Comparison of ENCODE assay signal across 8 mouse cellular contexts in the genomic region with DNA sequence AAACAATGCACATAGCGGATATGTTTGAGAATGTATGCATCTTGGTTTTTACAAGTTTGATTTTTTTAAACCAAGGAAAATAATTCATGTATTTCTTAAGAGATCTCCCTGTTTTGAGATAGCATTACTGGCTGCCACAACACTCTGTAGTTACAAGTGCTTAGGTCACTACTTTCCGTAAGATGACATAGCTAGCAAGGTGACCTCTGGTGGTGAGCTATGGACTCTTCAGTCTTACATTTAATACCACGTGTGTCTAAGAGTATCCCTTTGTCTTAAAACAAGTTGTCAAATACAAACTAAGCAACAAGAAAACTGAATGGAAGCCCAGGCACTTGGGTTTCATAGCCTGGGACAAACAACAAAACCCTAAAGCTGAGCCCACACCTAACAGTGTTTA. TPM values are rescaled to one million over a fixed set of nuclear protein-coding genes. Genes with fewer than 3 reads are reported as not detected.
DNase-seq lines count a peak whose midpoint lies in the region; ATAC-seq and TF ChIP-seq lines count a peak whose summit lies in the region.

No protein-coding gene starts in this region.

- no peak overlapping the region for H3K27ac ChIP-seq in liver, adult 2 months (replicated peaks; ENCODE audit: insufficient read depth, low read depth, low read length)
- no peak overlapping the region for H3K27ac ChIP-seq in hindbrain, embryonic 13.5 days
- H3K27ac ChIP-seq in lung, postnatal 0 days (ENCODE audit: low read length), result no peak overlapping the region

- peak; percentile 63; the same call in 1 of the 2 replicates for ATAC-seq in hindbrain, embryonic 13.5 days (ENCODE audit: low FRiP score)
- peak; percentile 85 for ATAC-seq in lung, postnatal 0 days

- DNase-seq in liver, adult 2 months (ENCODE audit: extremely low read depth, low read depth, low spot score), result peak; percentile 26
- DNase-seq in liver, result no peak
- peak; percentile 72 for DNase-seq in embryo, embryonic 11 days
- peak; percentile 93 for DNase-seq in lung, postnatal 0 days (ENCODE audit: low spot score)
- DNase-seq in testis, postnatal 14 days (ENCODE audit: low spot score), result peak; percentile 12
- DNase-seq in cerebellum, postnatal 36 days, result no peak
- DNase-seq in gastrocnemius, postnatal 14 days, result no peak

- 0 out of 2 replicates have a peak, but pooled peaks have one; percentile 1 for TF ChIP-seq CTCF in liver, adult 2 months (IDR thresholded peaks at IDR 0.05; ENCODE audit: low read depth, low read length)
- peak; percentile 81 for TF ChIP-seq CTCF in lung, postnatal 0 days (IDR thresholded peaks at IDR 0.05)

- WGBS in liver, adult 2 months, result 64% methylated on average over 3 of the region's 3 CpGs
- WGBS in hindbrain, embryonic 13.5 days, result 51% methylated on average over 3 of the region's 3 CpGs
- WGBS in lung, postnatal 0 days, result 36% methylated on average over 3 of the region's 3 CpGs

- H3K4me3 ChIP-seq in liver, adult 2 months (ENCODE audit: insufficient read depth, low read depth, low read length), result no peak overlapping the region
- H3K4me3 ChIP-seq in hindbrain, embryonic 13.5 days, result no peak overlapping the region
- H3K4me3 ChIP-seq in lung, postnatal 0 days (ENCODE audit: low read depth, low read length), result no peak overlapping the region

- H3K4me1 ChIP-seq in liver, adult 2 months (ENCODE audit: control insufficient read depth, insufficient read depth, low read length), result no peaks in the 10 kb centered on the region
- H3K4me1 ChIP-seq in hindbrain, embryonic 13.5 days (replicated peaks), result no peaks in the 10 kb centered on the region
- H3K4me1 ChIP-seq in lung, postnatal 0 days (ENCODE audit: insufficient read depth, low read depth, low read length), result no peaks in the 10 kb centered on the region

- H3K36me3 ChIP-seq in liver, adult 2 months (ENCODE audit: control insufficient read depth, insufficient read depth, low read length), result peaks cover 79% of the 10 kb centered on the region
- H3K36me3 ChIP-seq in hindbrain, embryonic 13.5 days, result peaks cover 76% of the 10 kb centered on the region
- H3K36me3 ChIP-seq in lung, postnatal 0 days (ENCODE audit: insufficient read depth, low read length), result peaks cover 20% of the 10 kb centered on the region; the same call in 1 of the 2 replicates

- intact Hi-C loops in gastrocnemius, postnatal 14 days (cut with DNase I; ENCODE audit: low total_unique reads), result no loop called here

- peaks cover 4% of the 10 kb centered on the region; the same call in 1 of the 2 replicates for H3K79me2 ChIP-seq in liver, adult 2 months (ENCODE audit: control insufficient read depth, insufficient read depth, low read length)

- TF ChIP-seq EP300 in lung, postnatal 0 days (IDR thresholded peaks at IDR 0.05), result no peak

- H3K9me3 ChIP-seq in hindbrain, embryonic 13.5 days, result no peaks in the 10 kb centered on the region
- no peaks in the 10 kb centered on the region for H3K9me3 ChIP-seq in lung, postnatal 0 days (ENCODE audit: low read length)

- no peaks in the 10 kb centered on the region for H3K27me3 ChIP-seq in liver, adult 2 months (ENCODE audit: control insufficient read depth, insufficient read depth, low read length)
- no peaks in the 10 kb centered on the region for H3K27me3 ChIP-seq in hindbrain, embryonic 13.5 days
- H3K27me3 ChIP-seq in lung, postnatal 0 days (replicated peaks; ENCODE audit: insufficient read depth, low read length), result no peaks in the 10 kb centered on the region

- no peak overlapping the region for H3K9ac ChIP-seq in liver, adult 2 months (ENCODE audit: low read depth, low read length)
- H3K9ac ChIP-seq in hindbrain, embryonic 13.5 days, result no peak overlapping the region
- H3K9ac ChIP-seq in lung, postnatal 0 days (replicated peaks; ENCODE audit: low read depth), result no peak overlapping the region

- no peak overlapping the region for H3K4me2 ChIP-seq in hindbrain, embryonic 13.5 days
- H3K4me2 ChIP-seq in lung, postnatal 0 days (replicated peaks; ENCODE audit: low read depth, low read length), result no peak overlapping the region

- TF ChIP-seq POLR2A in liver, adult 2 months (IDR thresholded peaks at IDR 0.05; ENCODE audit: extremely low read depth, insufficient read depth, low read length), result no peak

RNA-seq across cellular contexts. Expression of gene Usp38, which starts 22.8 kb away (rescaled TPM):
- total RNA-seq in liver, adult 2 months (2014; rRNA removed), result 14.0 and 15.7 TPM in 2 replicates
- polyA plus RNA-seq in liver, adult 2 months (2012; rRNA removed), result 5.2 and 6.8 TPM in 2 replicates
- 19.4 and 20.3 TPM in 2 replicates for polyA plus RNA-seq in hindbrain, embryonic 13.5 days (2015; fragmentation: Nextera tagmentation; extraction: Ambion mirVana)
- 9.6 and 11.2 TPM in 2 replicates for polyA plus RNA-seq in lung, postnatal 0 days (2015; fragmentation: Nextera tagmentation; extraction: Ambion mirVana)
- total RNA-seq in gastrocnemius, postnatal 14 days (2021), result 10 to 100 TPM; 16.4 to 16.8 TPM

Comparison
In these comparisons a context has a peak if more than half of its experiments do, and no peak if none do; other contexts are left out.
1. DNase-seq: peak in liver, adult 2 months (single experiment), embryo, embryonic 11 days (single experiment), lung, postnatal 0 days (single experiment) and testis, postnatal 14 days (single experiment); none in liver (single experiment), cerebellum, postnatal 36 days (0 of 2) and gastrocnemius, postnatal 14 days (single experiment).